Mouse (Mus musculus) liver, embryonic 14.5 days (tissue): ENCODE data around the gene Mettl24.

Experiments used
- CTCF ChIP-seq: IDR thresholded peaks from 2 replicates; pipeline ENCODE4 v1.5.1; 2016; ENCODE audit warnings: antibody characterized with exemption, low read depth, control low read depth
- EP300 ChIP-seq: IDR thresholded peaks from 2 replicates; pipeline ENCODE4 v1.6.1; 2016; ENCODE audit warnings: antibody characterized with exemption, low read depth

DNA sequence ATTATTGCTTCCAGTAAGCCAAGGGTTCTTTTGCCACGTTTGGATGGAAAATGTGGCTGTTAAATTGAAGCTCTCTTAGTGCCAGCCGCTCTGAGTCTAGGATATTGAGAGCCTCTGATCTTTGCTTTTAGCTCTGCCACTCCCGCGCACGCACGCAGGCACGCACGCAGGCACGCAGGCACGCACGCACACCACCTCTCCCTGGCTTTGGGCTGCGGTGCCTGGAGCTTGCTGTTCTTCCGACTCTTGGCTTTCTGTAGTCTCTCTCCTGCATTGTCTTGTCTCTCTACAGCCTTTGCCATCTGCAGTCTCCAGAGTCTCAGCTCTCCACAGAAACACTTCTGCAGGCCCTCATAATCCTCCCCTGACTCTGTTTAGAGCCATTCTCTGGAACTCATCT is 68.1 kb downstream of the Mettl24 start:
- TF ChIP-seq CTCF: no peak
- no peak for TF ChIP-seq EP300
